Comparison of ENCODE assay signal across 17 mouse cellular contexts in genomic region chr7:28647016-28647415, GRCm38 (mm10). TPM values are rescaled to one million over a fixed set of nuclear protein-coding genes. Genes with fewer than 3 reads are reported as not detected.
DNase-seq lines count a peak whose midpoint lies in the region; ATAC-seq and TF ChIP-seq lines count a peak whose summit lies in the region.
"Had no signal": no experiment of that assay in that cellular context is flagged by ENCODE, and none has a peak within 500 bp of the region (broad histone marks: within the 10 kb centered on the region; RNA-seq: fewer than 3 reads in every experiment).

No protein-coding gene starts in this region.

- H3K9me3 ChIP-seq in lung, embryonic 14.5 days (ENCODE audit: low read depth, low read length), result no peaks in the 10 kb centered on the region
- H3K9me3 ChIP-seq in MEL (replicated peaks; ENCODE audit: insufficient read depth, low read length), result no peaks in the 10 kb centered on the region
- H3K9me3 ChIP-seq: embryonic facial prominence, embryonic 15.5 days; heart, embryonic 15.5 days; liver, embryonic 13.5 days had no signal

- no peaks in the 10 kb centered on the region for H3K27me3 ChIP-seq in lung, embryonic 14.5 days (ENCODE audit: insufficient read depth, low read length)
- no peaks in the 10 kb centered on the region; a peak in 1 of 4 replicates for H3K27me3 ChIP-seq in MEL (ENCODE audit: control insufficient read depth in 1 of 2, insufficient read depth in 2 of 2, low read length in 2 of 2)
- H3K27me3 ChIP-seq: embryonic facial prominence, embryonic 15.5 days; heart, embryonic 15.5 days; liver, embryonic 13.5 days; Patski had no signal

- no peak for ATAC-seq in lung, embryonic 14.5 days (ENCODE audit: insufficient read depth)
- ATAC-seq in cerebellum, adult (ENCODE audit: insufficient number of reproducible peaks, low FRiP score, low TSS enrichment), result no peak
- ATAC-seq: forebrain, embryonic 16.5 days; Patski had no signal

- 41% methylated on average over 7 of the region's 7 CpGs for WGBS in lung, embryonic 14.5 days

- no peak overlapping the region for H3K27ac ChIP-seq in lung, embryonic 14.5 days (ENCODE audit: low read depth)
- no peak overlapping the region for H3K27ac ChIP-seq in MEL (ENCODE audit: control insufficient read depth, low read depth, low read length)
- H3K27ac ChIP-seq: embryonic facial prominence, embryonic 15.5 days; heart, embryonic 15.5 days; liver, embryonic 13.5 days had no signal

- no peak overlapping the region for H3K9ac ChIP-seq in lung, embryonic 14.5 days
- H3K9ac ChIP-seq in MEL (ENCODE audit: control insufficient read depth, low read depth, low read length, poor library complexity, severe bottlenecking), result no peak overlapping the region
- H3K9ac ChIP-seq: embryonic facial prominence, embryonic 15.5 days; heart, embryonic 15.5 days; liver, embryonic 13.5 days had no signal

- TF ChIP-seq POLR2A in MEL (IDR thresholded peaks at IDR 0.05; ENCODE audit: control insufficient read depth in 1 of 2, insufficient read depth in 1 of 2, low read depth in 1 of 2, low read length in 2 of 2, poor library complexity in 1 of 2), result no peak

- peak; percentile 10; the same call in 1 of the 2 replicates for TF ChIP-seq RAD21 in MEL (IDR thresholded peaks at IDR 0.05; ENCODE audit: low read depth, low read length)

- DNase-seq in lung, embryonic 14.5 days, result peak; percentile 46
- DNase-seq in lung, postnatal 10 days, result no peak
- DNase-seq in MEL (ENCODE audit: low read depth, low spot score), result no peak
- peak; percentile 34 for DNase-seq in induced T-regulatory cell, adult 2 months (ENCODE audit: low read depth)
- DNase-seq in thymus, postnatal 4 days, result peak; percentile 51
- DNase-seq in right cerebral cortex, postnatal 4 days, result no peak
- DNase-seq: adrenal gland, postnatal 25 days; cerebellum, adult 18-20 months; gastrocnemius, postnatal 36 days; liver, embryonic 13.5 days had no signal

- no peaks in the 10 kb centered on the region for H3K4me1 ChIP-seq in lung, embryonic 14.5 days (ENCODE audit: insufficient read depth)
- no peaks in the 10 kb centered on the region for H3K4me1 ChIP-seq in MEL (ENCODE audit: control insufficient read depth in 1 of 2, insufficient read depth in 2 of 2, low read length in 2 of 2)
- H3K4me1 ChIP-seq: embryonic facial prominence, embryonic 15.5 days; heart, embryonic 15.5 days had no signal

- H3K36me3 ChIP-seq in lung, embryonic 14.5 days (ENCODE audit: insufficient read depth), result no peaks in the 10 kb centered on the region
- H3K36me3 ChIP-seq in MEL (ENCODE audit: control insufficient read depth in 1 of 2, insufficient read depth in 2 of 2, low read length in 2 of 2), result no peaks in the 10 kb centered on the region
- H3K36me3 ChIP-seq: embryonic facial prominence, embryonic 15.5 days; heart, embryonic 15.5 days; liver, embryonic 13.5 days had no signal

- TF ChIP-seq EP300 in MEL (IDR thresholded peaks at IDR 0.05; ENCODE audit: low read depth in 1 of 2, low read length in 2 of 2), result no peak

- no peak overlapping the region for H3K4me2 ChIP-seq in lung, embryonic 14.5 days
- H3K4me2 ChIP-seq: embryonic facial prominence, embryonic 15.5 days; heart, embryonic 15.5 days; liver, embryonic 13.5 days had no signal

- H3K4me3 ChIP-seq in lung, embryonic 14.5 days (ENCODE audit: low read depth, low read length), result no peak overlapping the region
- H3K4me3 ChIP-seq in MEL (ENCODE audit: control insufficient read depth in 1 of 2, insufficient read depth in 1 of 2, low read depth in 2 of 2, low read length in 2 of 2), result no peak overlapping the region
- H3K4me3 ChIP-seq: embryonic facial prominence, embryonic 15.5 days; heart, embryonic 15.5 days; liver, embryonic 13.5 days; megakaryocyte, embryonic 14.5 days had no signal

- no peaks in the 10 kb centered on the region for H3K79me2 ChIP-seq in MEL (ENCODE audit: control insufficient read depth, insufficient read depth, low read length, poor library complexity)

- TF ChIP-seq CTCF in lung, embryonic 14.5 days (IDR thresholded peaks at IDR 0.05; ENCODE audit: low read depth), result peak; percentile 42
- TF ChIP-seq CTCF in MEL (IDR thresholded peaks at IDR 0.05 in 2 of 3, conservative IDR thresholded peaks at IDR 0.05 in 1 of 3; ENCODE audit: control insufficient read depth in 1 of 3, insufficient read depth in 1 of 3, low read depth in 2 of 3, low read length in 3 of 3, poor library complexity in 1 of 3, severe bottlenecking in 1 of 3), result peak in 2 of 3 experiments; percentile 28 to 32; a peak in 3 of 6 replicates

TF ChIP-seq in MEL, 35 proteins besides CTCF, POLR2A, EP300 and RAD21:
- TF ChIP-seq POLR2AphosphoS5 (IDR thresholded peaks at IDR 0.05; ENCODE audit: borderline replicate concordance, low read depth, low read length), result no peak
- TF ChIP-seq SMC3 (IDR thresholded peaks at IDR 0.05; ENCODE audit: low read depth, low read length), result peak; percentile 35; the same call in 1 of the 2 replicates
TF ChIP-seq in MEL: peak in this region for 1.

RNA-seq across cellular contexts. Expression of gene Acp7, which starts 15.9 kb away (rescaled TPM):
- polyA plus RNA-seq in lung, embryonic 14.5 days (2014; fragmentation: Nextera tagmentation; extraction: Ambion mirVana), result not detected in 2 replicates
- not detected in 2 replicates for total RNA-seq in MEL (2012; rRNA removed)
- not detected for polyA plus RNA-seq in MEL (2012; ENCODE audit: insufficient read depth in 1 of 2, insufficient read length in 2 of 2, low read depth in 1 of 2, low replicate concordance in 2 of 2, missing spikeins in 1 of 2)
- total RNA-seq: adrenal gland, postnatal 25 days; gastrocnemius, postnatal 36 days had no signal
- polyA plus RNA-seq: forebrain, embryonic 16.5 days; heart, embryonic 15.5 days; large intestine, adult 2 months; liver, embryonic 13.5 days; Patski had no signal

RNA-seq across cellular contexts. Expression of gene Fbxo27, which starts 45.6 kb away (rescaled TPM):
- polyA plus RNA-seq in lung, embryonic 14.5 days (2014; fragmentation: Nextera tagmentation; extraction: Ambion mirVana), result 6.8 and 6.9 TPM in 2 replicates
- not detected in 2 replicates for total RNA-seq in MEL (2012; rRNA removed)
- not detected for polyA plus RNA-seq in MEL (2012; ENCODE audit: insufficient read depth in 1 of 2, insufficient read length in 2 of 2, low read depth in 1 of 2, low replicate concordance in 2 of 2, missing spikeins in 1 of 2)
- polyA plus RNA-seq: Patski had no signal

RNA-seq across cellular contexts. Expression of gene Pak4, which starts 49.0 kb away (rescaled TPM):
- polyA plus RNA-seq in lung, embryonic 14.5 days (2014; fragmentation: Nextera tagmentation; extraction: Ambion mirVana), result 46.2 and 52.5 TPM in 2 replicates
- total RNA-seq in MEL (2012; rRNA removed), result 9.3 and 9.7 TPM in 2 replicates
- polyA plus RNA-seq in MEL (2012; ENCODE audit: insufficient read depth in 1 of 2, insufficient read length in 2 of 2, low read depth in 1 of 2, low replicate concordance in 2 of 2, missing spikeins in 1 of 2), result 10 to 100 TPM in 1 of 2 experiments, not detected in 1; 26.6 TPM

RNA-seq across cellular contexts. Expression of gene Samd4b, which starts 49.1 kb away (rescaled TPM):
- 27.9 and 34.0 TPM in 2 replicates for polyA plus RNA-seq in lung, embryonic 14.5 days (2014; fragmentation: Nextera tagmentation; extraction: Ambion mirVana)
- 6.4 and 7.2 TPM in 2 replicates for total RNA-seq in MEL (2012; rRNA removed)
- 10 to 100 TPM in 1 of 2 experiments, not detected in 1; 45.9 TPM for polyA plus RNA-seq in MEL (2012; ENCODE audit: insufficient read depth in 1 of 2, insufficient read length in 2 of 2, low read depth in 1 of 2, low replicate concordance in 2 of 2, missing spikeins in 1 of 2)

Comparison
In these comparisons a context has a peak if more than half of its experiments do, and no peak if none do; other contexts are left out.
1. DNase-seq: peak in lung, embryonic 14.5 days (single experiment), induced T-regulatory cell, adult 2 months (single experiment) and thymus, postnatal 4 days (single experiment); none in lung, postnatal 10 days (single experiment), MEL (single experiment) and right cerebral cortex, postnatal 4 days (single experiment).